Mouse (Mus musculus) left cerebral cortex, postnatal 10 days (tissue): ENCODE measurements at regions not wholly inside any gene's neighbourhood (a gene's known extent, or its start where the extent isn't known, plus 50 kb on each side); places are given as distances from the start of the nearest gene placed in this dataset.
"Not testable (repeated sequence)": the region's sequence is repeated elsewhere in the genome, so short reads cannot be mapped to it uniquely, and the experiment has no call there.

ENCODE experiments used
- DNase-seq, 2 experiments: peaks; one replicate each; pipeline ENCODE4 v3.0.0; 2021 to 2022; ENCODE audit warnings: low spot score in 2 of 2, mixed read lengths in 1 of 2; ENCODE audit errors: extremely low spot score in 1 of 2
- intact Hi-C: fragments of 180-260 bp; cut with DNase I; formaldehyde crosslinking; loops from one replicate; pipeline ENCODE4 v1.15.1; 2025

- no peak for DNase-seq
- intact Hi-C loops: no loop called here
These were observed 78.8 kb upstream of the Atxn1 start for GRCm38 (mm10) chr13:46043568-46043967.

- intact Hi-C loops: no loop called here
- no peak for DNase-seq
These were observed 78.2 kb upstream of the Atxn1 start for GRCm38 (mm10) chr13:46043016-46043415.

GRCm38 (mm10) chr13:46042224-46042623 lies 77.4 kb upstream of the Atxn1 start:
- intact Hi-C loops: no loop called here
- no peak for DNase-seq

GRCm38 (mm10) chr13:46041475-46041874 lies 76.7 kb upstream of the Atxn1 start:
- intact Hi-C loops: no loop called here
- DNase-seq: no peak

- no peak for DNase-seq
- intact Hi-C loops: no loop called here
These were observed 75.3 kb upstream of the Atxn1 start for GRCm38 (mm10) chr13:46040062-46040461.

GRCm38 (mm10) chr13:46038441-46039331 lies 73.9 kb upstream of the Atxn1 start:
- intact Hi-C loops: no loop called here
- DNase-seq: no peak

- no peak for DNase-seq
- intact Hi-C loops: no loop called here
These were observed 67.5 kb upstream of the Atxn1 start for GRCm38 (mm10) chr13:46032281-46032680.

- no peak for DNase-seq
- intact Hi-C loops: no loop called here
These were observed 61.2 kb upstream of the Atxn1 start for GRCm38 (mm10) chr13:46026018-46026417.

GRCm38 (mm10) chr13:46023630-46024041 lies 58.8 kb upstream of the Atxn1 start:
- intact Hi-C loops: no loop called here
- no peak for DNase-seq

GRCm38 (mm10) chr13:46023187-46023586 lies 58.4 kb upstream of the Atxn1 start:
- intact Hi-C loops: no loop called here

GRCm38 (mm10) chr13:46020945-46021835 lies 56.4 kb upstream of the Atxn1 start:
- intact Hi-C loops: no loop called here
- no peak for DNase-seq

More at GRCm38 (mm10) chr13:46023187-46023586, 58.4 kb upstream of the Atxn1 start:
- no peak for DNase-seq

GRCm38 (mm10) chr13:46019431-46020166 lies 54.8 kb upstream of the Atxn1 start:
- no peak for DNase-seq
- intact Hi-C loops: no loop called here

GRCm38 (mm10) chr13:46018903-46019430 lies 54.2 kb upstream of the Atxn1 start:
- intact Hi-C loops: no loop called here
- DNase-seq: no peak

- DNase-seq: no peak
- intact Hi-C loops: no loop called here
These were observed 52.9 kb upstream of the Atxn1 start for GRCm38 (mm10) chr13:46017742-46018141.

GRCm38 (mm10) chr13:46017011-46017410 lies 52.2 kb upstream of the Atxn1 start:
- DNase-seq, intact Hi-C loops: not testable (repeated sequence)

GRCm38 (mm10) chr13:46015231-46015630 lies 50.4 kb upstream of the Atxn1 start:
- intact Hi-C loops: no loop called here
- no peak for DNase-seq

GRCm38 (mm10) chr13:46014637-46015036 lies 49.8 kb upstream of the Atxn1 start:
- intact Hi-C loops: no loop called here
- DNase-seq: no peak
